Comparison of ENCODE assay signal across 8 mouse cellular contexts in the genomic region with DNA sequence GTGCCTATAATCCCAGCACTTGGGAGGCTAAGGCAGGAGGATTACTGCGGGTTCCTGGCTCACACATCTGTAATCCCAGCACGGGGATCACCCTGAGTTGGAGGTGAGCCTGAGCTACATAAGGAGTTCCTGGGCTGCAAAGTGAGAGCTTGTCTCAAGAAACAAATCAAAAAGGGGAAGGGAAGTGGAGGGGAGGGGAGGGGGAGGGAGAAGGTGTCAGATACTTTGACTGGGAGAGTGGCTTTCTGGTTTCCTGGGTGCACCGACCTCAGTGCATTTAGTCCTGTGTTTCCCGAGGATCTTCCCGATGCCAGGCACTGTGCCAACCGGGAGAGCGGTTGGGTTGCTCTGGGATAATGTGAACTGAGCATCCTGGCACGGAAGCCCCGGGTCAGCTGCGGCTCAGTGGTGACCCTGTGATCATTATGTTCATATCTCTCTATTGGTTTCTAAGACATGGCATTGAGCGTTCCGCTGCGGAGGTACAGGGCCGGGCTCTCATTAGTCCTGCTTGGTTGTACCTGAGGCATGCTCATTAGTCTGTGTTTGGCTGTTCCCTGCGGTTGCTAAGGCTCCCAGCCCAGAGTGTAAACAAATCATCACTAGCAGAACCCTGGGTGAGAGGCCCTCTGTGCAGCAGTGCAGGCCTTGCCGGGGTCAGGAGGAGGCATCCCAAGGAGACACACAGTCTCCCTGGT. TPM values are rescaled to one million over a fixed set of nuclear protein-coding genes. Genes with fewer than 3 reads are reported as not detected.
DNase-seq lines count a peak whose midpoint lies in the region; ATAC-seq lines count a peak whose summit lies in the region.

No protein-coding gene starts in this region.

- H3K9ac ChIP-seq in forebrain, embryonic 13.5 days: peak overlapping the region; percentile 34

- H3K27me3 ChIP-seq in forebrain, embryonic 13.5 days: no peaks in the 10 kb centered on the region

- no peaks in the 10 kb centered on the region for H3K9me3 ChIP-seq in forebrain, embryonic 13.5 days (replicated peaks)

- no peak overlapping the region for H3K4me3 ChIP-seq in forebrain, embryonic 13.5 days

- peak overlapping the region; percentile 63 for H3K27ac ChIP-seq in forebrain, embryonic 13.5 days

- ATAC-seq in cerebellum, adult (ENCODE audit: insufficient number of reproducible peaks, low FRiP score, low TSS enrichment): no peak
- ATAC-seq in forebrain, embryonic 13.5 days: peak; percentile 82

- 21% methylated on average over 16 of the region's 16 CpGs for WGBS in forebrain, embryonic 13.5 days

- no peaks in the 10 kb centered on the region for H3K36me3 ChIP-seq in forebrain, embryonic 13.5 days (ENCODE audit: poor library complexity, severe bottlenecking)

- intact Hi-C loops in heart, postnatal 10 days (cut with DNase I): no loop called here

- peaks cover 15% of the 10 kb centered on the region for H3K4me1 ChIP-seq in forebrain, embryonic 13.5 days

- H3K4me2 ChIP-seq in forebrain, embryonic 13.5 days: peak overlapping the region; percentile 34

- DNase-seq in cerebellum, adult 11 months: peak; percentile 44
- peak; percentile 79 for DNase-seq in MN1 (ENCODE audit: low spot score)
- DNase-seq in kidney, postnatal 4 days: peak; percentile 43 to 64
- no peak for DNase-seq in heart, postnatal 10 days
- DNase-seq in gastrocnemius, postnatal 10 days: no peak
- no peak for DNase-seq in frontal cortex, adult 2 months (ENCODE audit: extremely low spot score in 1 of 2, low spot score in 1 of 2)

RNA-seq across cellular contexts. Expression of gene Vdac1, which starts 28.1 kb away (rescaled TPM):
- polyA plus RNA-seq in forebrain, embryonic 13.5 days (2015; fragmentation: Nextera tagmentation; extraction: Ambion mirVana): 233 and 254 TPM in 2 replicates
- 100 to 1,000 TPM; 861 to 884 TPM for total RNA-seq in heart, postnatal 10 days (2021)
- 1,000 to 10,000 TPM; 1,018 to 1,167 TPM for total RNA-seq in gastrocnemius, postnatal 10 days (2021)
- 421 and 422 TPM in 2 replicates for polyA plus RNA-seq in frontal cortex, adult 2 months (2012; rRNA removed)

RNA-seq across cellular contexts. Expression of gene Tcf7, which starts 49.8 kb away (rescaled TPM):
- polyA plus RNA-seq in forebrain, embryonic 13.5 days (2015; fragmentation: Nextera tagmentation; extraction: Ambion mirVana): 2.2 and 2.3 TPM in 2 replicates
- 1 to 10 TPM; 3.3 to 6.2 TPM for total RNA-seq in heart, postnatal 10 days (2021)
- 1 to 10 TPM; 2.0 to 4.6 TPM for total RNA-seq in gastrocnemius, postnatal 10 days (2021)
- 8.5 and 9.1 TPM in 2 replicates for polyA plus RNA-seq in frontal cortex, adult 2 months (2012; rRNA removed)

Comparison
In these comparisons a context has a peak if more than half of its experiments do, and no peak if none do; other contexts are left out.
1. DNase-seq: peak in cerebellum, adult 11 months (single experiment), MN1 (single experiment) and kidney, postnatal 4 days (2 of 2); none in heart, postnatal 10 days (0 of 2), gastrocnemius, postnatal 10 days (single experiment) and frontal cortex, adult 2 months (0 of 2).